Mouse (Mus musculus) spleen, postnatal 4 days (tissue): ENCODE measurements around the gene Dusp27.
A peak's percentile ranks its signal among the peaks of the same experiment; 100 is the strongest.

Experiments
- DNase-seq, 2 experiments: peaks; one replicate each; pipeline ENCODE4 v3.0.0; 2022; ENCODE audit warnings: low spot score in 2 of 2

Gene Dusp27

GRCm38 (mm10) chr1:166102920-166103608 lies 24.7 kb downstream of the Dusp27 start:
- DNase-seq: peak in 1 of 2 experiments; percentile 76

DNA sequence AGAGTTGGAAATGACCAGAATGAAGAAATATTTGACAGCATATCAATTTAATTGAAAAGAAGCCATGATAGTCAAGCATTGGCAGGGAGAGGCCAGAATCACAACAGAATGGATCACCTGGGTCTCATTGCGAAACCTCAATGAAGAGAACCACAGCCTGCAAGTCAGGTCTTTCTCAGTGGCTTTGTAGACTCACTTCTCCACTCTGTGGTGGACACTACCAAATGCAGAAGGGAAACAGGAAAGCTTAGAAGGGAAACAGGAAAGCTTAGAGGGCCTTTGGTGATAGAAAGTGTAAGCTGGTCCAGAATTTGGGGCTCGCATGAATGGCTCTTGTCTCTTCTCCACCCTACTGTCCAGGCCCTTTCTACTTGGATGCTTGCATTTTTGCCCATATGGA lies 29.6 kb downstream of the Dusp27 start:
- DNase-seq: no peak

DNA sequence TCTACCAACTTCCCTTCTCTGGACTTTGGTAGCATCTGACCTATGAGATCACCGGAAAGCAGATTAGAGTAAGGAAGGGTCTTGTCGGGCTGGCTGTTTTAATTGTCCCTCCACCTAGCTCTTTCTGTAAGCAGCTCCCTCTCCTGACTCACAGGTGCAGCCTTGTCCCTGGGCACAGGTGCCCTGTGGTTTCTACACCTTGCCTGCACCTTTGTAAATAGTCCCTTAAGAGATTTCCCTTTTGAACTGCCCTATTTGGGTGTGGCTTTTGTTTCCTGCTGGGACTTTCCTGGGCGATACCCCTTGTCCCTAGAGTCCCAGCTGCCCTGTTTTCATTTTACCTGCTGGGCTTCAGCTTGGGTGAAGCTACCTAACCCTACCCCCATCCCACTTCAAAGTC lies 33.3 kb downstream of the Dusp27 start:
- no peak for DNase-seq

GRCm38 (mm10) chr1:166090306-166090705 lies 37.4 kb downstream of the Dusp27 start:
- no peak for DNase-seq

- no peak for DNase-seq
These were observed 38.0 kb downstream of the Dusp27 start for GRCm38 (mm10) chr1:166089739-166090138.

GRCm38 (mm10) chr1:166089337-166089736 lies 38.4 kb downstream of the Dusp27 start:
- no peak for DNase-seq

- no peak for DNase-seq
These were observed 39.1 kb downstream of the Dusp27 start for GRCm38 (mm10) chr1:166088446-166089170.

GRCm38 (mm10) chr1:166077052-166077735 lies 50.5 kb downstream of the Dusp27 start:
- DNase-seq: no peak

- DNase-seq: no peak
These were observed 59.8 kb downstream of the Dusp27 start for GRCm38 (mm10) chr1:166067856-166068440.

- DNase-seq: no peak
These were observed 63.9 kb downstream of the Dusp27 start for GRCm38 (mm10) chr1:166063870-166064269.

DNA sequence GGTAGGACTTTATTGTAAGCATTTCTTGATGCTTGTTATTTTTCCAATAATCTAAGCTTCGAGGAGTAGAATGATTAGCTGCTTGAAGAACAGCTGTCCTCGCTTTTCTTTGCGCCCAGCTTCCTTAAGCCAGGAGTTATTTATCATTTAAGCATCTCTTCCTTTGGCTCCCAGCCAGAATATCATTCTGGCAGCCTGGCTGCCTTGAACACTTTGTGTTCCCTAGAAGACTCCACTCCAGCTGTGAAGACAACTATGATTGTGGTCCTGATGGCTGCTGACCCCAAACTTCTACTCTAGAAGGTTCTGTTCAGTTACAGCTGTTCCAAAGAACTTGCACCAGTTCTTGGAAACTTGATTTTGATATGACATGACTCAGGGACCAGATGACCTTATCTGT lies 66.2 kb downstream of the Dusp27 start:
- no peak for DNase-seq

GRCm38 (mm10) chr1:166060406-166060805 lies 67.3 kb downstream of the Dusp27 start:
- no peak for DNase-seq

- DNase-seq: no peak
These were observed 71.5 kb downstream of the Dusp27 start for GRCm38 (mm10) chr1:166056098-166056756.

- DNase-seq: no peak
These were observed 74.3 kb downstream of the Dusp27 start for GRCm38 (mm10) chr1:166053285-166053955.

DNA sequence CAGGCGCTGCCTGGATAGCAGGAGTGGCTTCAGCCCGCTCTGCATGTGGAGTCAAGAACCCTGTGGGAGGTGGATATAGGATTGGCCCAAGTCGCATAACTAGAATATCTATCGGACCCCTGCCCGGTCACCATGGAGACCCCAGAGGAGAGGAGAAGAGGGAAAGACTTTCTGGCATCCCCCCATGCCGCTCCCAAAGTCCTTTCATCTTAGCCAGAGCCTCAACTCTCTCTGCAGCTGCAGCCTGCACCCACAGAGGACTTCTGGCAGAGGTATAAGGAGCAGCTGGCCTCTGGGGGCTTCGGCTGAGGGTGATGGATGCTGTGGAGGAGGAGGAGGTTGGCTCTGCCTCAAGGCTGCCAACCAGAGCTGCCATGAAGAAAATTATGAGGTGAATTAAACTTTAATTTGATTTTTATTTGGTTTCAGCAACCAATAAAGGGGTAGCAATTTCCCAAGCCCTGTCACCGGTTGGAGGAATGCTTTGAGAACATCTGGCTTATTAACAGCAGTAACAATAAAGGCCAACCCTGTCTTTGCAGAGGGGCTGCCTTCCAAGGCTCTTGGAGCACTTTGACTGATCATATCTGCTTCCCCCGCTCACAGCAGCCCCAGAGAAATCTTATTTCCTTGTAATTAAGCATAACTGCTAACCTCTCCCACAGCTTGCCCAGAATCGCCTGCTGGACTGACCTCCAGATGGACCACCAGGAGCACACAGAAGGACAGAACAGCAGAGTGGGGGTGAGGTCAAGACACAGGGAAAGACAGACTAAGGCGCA lies 78.5 kb downstream of the Dusp27 start:
- no peak for DNase-seq

- no peak for DNase-seq
These were observed 79.4 kb downstream of the Dusp27 start for GRCm38 (mm10) chr1:166048230-166048911.
